Mouse (Mus musculus) heart, postnatal 14 days (tissue): ENCODE results near the gene Tent4a. TPM values are rescaled to one million over a fixed set of nuclear protein-coding genes. Genes with fewer than 3 reads are reported as not detected.
"Not testable (repeated sequence)": the region's sequence is repeated elsewhere in the genome, so short reads cannot be mapped to it uniquely, and the experiment has no call there.

Experiments used
- DNase-seq, 2 experiments: peaks; one replicate each; pipeline ENCODE4 v3.0.0; 2021 to 2022
- intact Hi-C: fragments of 180-260 bp; cut with DNase I; formaldehyde crosslinking; loops from one replicate; pipeline ENCODE4 v1.15.1; 2025
- long read RNA-seq, 2 experiments: library from polyadenylated mRNA; stranded (forward); transcript quantifications; one replicate each; pipeline ENCODE4 v2.0.0; 2021
- total RNA-seq, 2 experiments: library from RNA; stranded (reverse); gene quantifications; 2 replicates each; pipeline ENCODE4 v1.2.3; 2021

Gene Tent4a
- 10 to 100 TPM; 12.2 to 13.5 TPM for total RNA-seq
- long read RNA-seq, experiment 1, full-length matches to known transcripts, result 3 of 16 reads
- long read RNA-seq, experiment 1, partial matches to known transcripts, result 2 of 16 reads
- long read RNA-seq, experiment 1, other reads (novel, unspliced or antisense), result 11 of 16 reads
- long read RNA-seq, experiment 2, full-length matches to known transcripts, result 3 of 19 reads
- long read RNA-seq, experiment 2, partial matches to known transcripts, result 3 of 19 reads
- long read RNA-seq, experiment 2, other reads (novel, unspliced or antisense), result 13 of 19 reads

GRCm38 (mm10) chr13:69534334-69534653 lies at the start of gene Tent4a:
Tent4a (minus strand) TSS chr13:69534617.
- no peak for DNase-seq
- intact Hi-C loops, result loop anchor here (5.0 kb wide), 1 partner anchor 78 kb away; the partner anchor contains the start of gene Srd5a1

- intact Hi-C loops, result no loop called here
- no peak for DNase-seq
Observed at GRCm38 (mm10) chr13:69583591-69583990, 49.2 kb upstream of the Tent4a start.

GRCm38 (mm10) chr13:69582411-69582810 lies 48.0 kb upstream of the Tent4a start:
- intact Hi-C loops, result no loop called here

GRCm38 (mm10) chr13:69577181-69577834 lies 42.9 kb upstream of the Tent4a start:
- intact Hi-C loops, result no loop called here
- no peak for DNase-seq

More at GRCm38 (mm10) chr13:69582411-69582810, 48.0 kb upstream of the Tent4a start:
- DNase-seq, result no peak

- peak; percentile 10 to 27 for DNase-seq
- intact Hi-C loops, result no loop called here
Observed at GRCm38 (mm10) chr13:69576676-69577075, 42.3 kb upstream of the Tent4a start.

GRCm38 (mm10) chr13:69572594-69572993 lies 38.2 kb upstream of the Tent4a start:
- no peak for DNase-seq
- intact Hi-C loops, result no loop called here

- intact Hi-C loops, result no loop called here
- peak; percentile 16 to 18 for DNase-seq
Observed at GRCm38 (mm10) chr13:69569201-69569600, 34.8 kb upstream of the Tent4a start.

GRCm38 (mm10) chr13:69565401-69565800 lies 31.0 kb upstream of the Tent4a start:
- DNase-seq, intact Hi-C loops: not testable (repeated sequence)

- intact Hi-C loops, result no loop called here
- no peak for DNase-seq
Observed at GRCm38 (mm10) chr13:69564573-69564972, 30.2 kb upstream of the Tent4a start.

GRCm38 (mm10) chr13:69563905-69564304 lies 29.5 kb upstream of the Tent4a start:
- intact Hi-C loops, result no loop called here
- no peak for DNase-seq

- DNase-seq, result peak; percentile 43 to 52
- intact Hi-C loops, result no loop called here
Observed at GRCm38 (mm10) chr13:69562654-69563574, 28.5 kb upstream of the Tent4a start.

- intact Hi-C loops, result no loop called here
- no peak for DNase-seq
Observed at GRCm38 (mm10) chr13:69562004-69562403, 27.6 kb upstream of the Tent4a start.

GRCm38 (mm10) chr13:69559291-69559961 lies 25.0 kb upstream of the Tent4a start:
- DNase-seq, result no peak
- intact Hi-C loops, result loop anchor here (5.0 kb wide), 1 partner anchor 53 kb away; the partner anchor contains the start of gene Srd5a1

GRCm38 (mm10) chr13:69558098-69558660 lies 23.8 kb upstream of the Tent4a start:
- DNase-seq, result peak in 1 of 2 experiments; percentile 53
- intact Hi-C loops, result loop anchor here (5.0 kb wide), 1 partner anchor 54 kb away; the partner anchor contains the start of gene Srd5a1

GRCm38 (mm10) chr13:69556728-69557127 lies 22.3 kb upstream of the Tent4a start:
- intact Hi-C loops, result loop anchor here (5.0 kb wide), 1 partner anchor 56 kb away; the partner anchor contains the start of gene Srd5a1
- no peak for DNase-seq

- intact Hi-C loops, result loop anchor here (5.0 kb wide), 1 partner anchor 56 kb away; the partner anchor contains the start of gene Srd5a1
- no peak for DNase-seq
Observed at GRCm38 (mm10) chr13:69555957-69556482, 21.6 kb upstream of the Tent4a start.

GRCm38 (mm10) chr13:69555045-69555444 lies 20.6 kb upstream of the Tent4a start:
- intact Hi-C loops, result loop anchor here (5.0 kb wide), 1 partner anchor 57 kb away; the partner anchor contains the start of gene Srd5a1
- DNase-seq, result no peak

- intact Hi-C loops, result no loop called here
- DNase-seq, result no peak
Observed at GRCm38 (mm10) chr13:69554255-69554654, 19.8 kb upstream of the Tent4a start.

- intact Hi-C loops, result loop anchor here (1.0 kb wide), 1 partner anchor 103 kb away; no protein-coding TSS in a partner anchor
- DNase-seq, result peak in 1 of 2 experiments; percentile 56
Observed at GRCm38 (mm10) chr13:69553024-69553423, 18.6 kb upstream of the Tent4a start.
